Mouse (Mus musculus) left cerebral cortex, postnatal 10 days (tissue): Measurements from ENCODE around the gene Mest. TPM values are rescaled to one million over a fixed set of nuclear protein-coding genes. Genes with fewer than 3 reads are reported as not detected.

Experiments
- DNase-seq, 2 experiments: peaks; one replicate each; pipeline ENCODE4 v3.0.0; 2021 to 2022; ENCODE audit warnings: low spot score in 2 of 2, mixed read lengths in 1 of 2; ENCODE audit errors: extremely low spot score in 1 of 2
- intact Hi-C: fragments of 180-260 bp; cut with DNase I; formaldehyde crosslinking; loops from one replicate; pipeline ENCODE4 v1.15.1; 2025
- total RNA-seq, 2 experiments: library from RNA; stranded (reverse); gene quantifications; 2 replicates each; pipeline ENCODE4 v1.2.3; 2021

Gene Mest
- total RNA-seq, 2 experiments from 2014 or later: 102 to 105 TPM

DNA sequence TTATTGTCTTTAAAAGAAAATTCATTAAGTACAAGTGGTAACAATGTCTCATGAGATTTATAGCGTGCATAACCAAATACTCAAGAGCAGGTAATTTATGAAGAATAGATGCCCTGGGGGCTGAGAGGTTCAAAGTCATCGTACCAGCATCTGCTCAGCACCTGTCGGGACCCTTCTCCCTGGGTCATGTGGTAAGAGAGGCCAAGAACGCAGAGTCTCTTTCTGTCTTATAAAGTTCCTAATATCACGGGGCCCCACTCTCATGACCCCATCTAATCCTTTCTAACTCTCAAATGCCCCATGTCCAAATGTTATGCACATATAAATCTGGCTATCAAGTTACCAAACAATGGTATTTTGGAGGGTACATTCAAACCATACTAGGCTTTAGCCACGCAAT lies 20.5 kb upstream of the Mest start:
- intact Hi-C loops: no loop called here
- no peak for DNase-seq

GRCm38 (mm10) chr6:30703476-30703875 lies 19.9 kb upstream of the Mest start:
- no peak for DNase-seq
- intact Hi-C loops: no loop called here

DNA sequence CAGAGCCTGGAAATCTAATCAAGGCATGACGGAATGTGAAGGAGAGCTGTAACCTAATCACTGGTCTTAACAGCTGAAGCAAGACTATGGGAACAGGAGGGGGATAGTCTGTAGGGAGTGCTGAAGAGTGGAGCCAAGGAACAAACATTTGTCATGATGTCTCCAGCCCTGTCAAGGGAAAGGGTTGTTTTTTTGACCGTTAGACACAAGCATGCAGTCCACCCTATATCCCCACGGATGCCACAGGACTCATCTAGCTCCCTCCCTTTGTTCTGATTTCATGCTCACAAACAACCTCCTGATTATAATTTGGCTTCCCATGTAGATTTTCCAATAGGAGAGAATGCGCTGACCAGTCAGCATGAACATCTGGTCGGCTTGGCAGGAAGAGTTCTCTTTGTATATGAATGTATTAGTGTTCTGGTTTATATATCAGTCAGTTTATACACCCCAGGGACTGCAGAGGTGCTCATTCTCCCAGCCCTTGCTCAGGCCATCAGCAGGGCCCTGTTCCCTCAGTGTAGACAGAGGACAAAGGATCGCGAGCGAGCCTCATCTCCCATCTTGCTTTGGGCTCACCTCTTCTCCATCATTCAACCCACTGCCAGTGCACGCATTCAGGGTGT lies 19.3 kb upstream of the Mest start:
- intact Hi-C loops: no loop called here
- no peak for DNase-seq

DNA sequence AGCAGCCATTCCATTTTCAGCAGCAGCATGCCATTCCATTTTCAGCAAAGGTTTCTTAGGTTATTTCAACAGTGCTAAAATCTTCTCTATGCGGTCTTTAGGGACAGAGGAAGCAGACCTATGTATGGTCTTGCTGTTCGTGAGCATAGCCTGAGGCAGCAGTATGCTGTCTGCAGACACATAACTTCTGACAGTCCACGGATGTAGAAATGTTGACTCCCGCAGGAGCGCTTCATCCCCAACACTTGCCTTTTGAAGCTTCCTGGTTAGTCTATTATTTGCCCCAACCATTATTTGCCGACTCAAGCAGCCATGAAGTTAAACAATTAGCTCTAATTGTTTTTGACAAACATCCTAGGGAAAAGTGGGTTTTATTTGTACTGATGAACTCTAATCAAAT lies 14.2 kb upstream of the Mest start:
- intact Hi-C loops: no loop called here
- no peak for DNase-seq

- intact Hi-C loops: no loop called here
- no peak for DNase-seq
Measured at GRCm38 (mm10) chr6:30710371-30711364, 12.7 kb upstream of the Mest start.

GRCm38 (mm10) chr6:30711365-30711763 lies 12.0 kb upstream of the Mest start:
- intact Hi-C loops: no loop called here
- no peak for DNase-seq

- no peak for DNase-seq
- intact Hi-C loops: no loop called here
Measured at GRCm38 (mm10) chr6:30712484-30712883, 10.9 kb upstream of the Mest start.

GRCm38 (mm10) chr6:30713455-30713854 lies 9.9 kb upstream of the Mest start:
- intact Hi-C loops: no loop called here
- no peak for DNase-seq

- intact Hi-C loops: no loop called here
- no peak for DNase-seq
Measured at GRCm38 (mm10) chr6:30713896-30714295, 9.5 kb upstream of the Mest start.

DNA sequence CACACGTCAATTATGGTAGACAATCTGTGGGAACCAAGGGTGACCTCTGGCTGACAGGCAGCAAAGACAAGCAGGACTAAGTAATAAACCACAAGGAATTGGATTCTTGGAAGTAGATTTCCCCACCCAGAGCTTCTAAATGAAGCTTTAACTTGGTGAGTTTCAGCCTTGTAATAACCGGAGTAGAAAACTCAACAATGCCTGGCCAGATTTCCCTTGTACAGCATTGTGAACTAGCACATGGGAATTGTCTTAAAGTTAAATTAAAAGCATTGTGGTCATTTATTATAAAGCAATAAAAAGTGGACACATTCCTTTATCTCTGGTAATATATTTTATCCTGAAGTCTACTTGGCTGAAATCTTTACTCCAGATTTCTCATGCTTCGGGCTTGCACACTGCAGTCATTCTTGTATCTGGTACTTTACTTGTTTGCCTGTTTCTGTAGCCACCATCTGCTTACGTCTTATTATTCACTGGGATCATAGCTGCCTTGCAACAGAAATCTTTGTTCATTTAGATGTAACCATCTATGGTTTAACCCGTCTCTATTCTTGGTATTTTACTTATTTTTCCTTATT lies 8.4 kb upstream of the Mest start:
- intact Hi-C loops: no loop called here
- DNase-seq: no peak

DNA sequence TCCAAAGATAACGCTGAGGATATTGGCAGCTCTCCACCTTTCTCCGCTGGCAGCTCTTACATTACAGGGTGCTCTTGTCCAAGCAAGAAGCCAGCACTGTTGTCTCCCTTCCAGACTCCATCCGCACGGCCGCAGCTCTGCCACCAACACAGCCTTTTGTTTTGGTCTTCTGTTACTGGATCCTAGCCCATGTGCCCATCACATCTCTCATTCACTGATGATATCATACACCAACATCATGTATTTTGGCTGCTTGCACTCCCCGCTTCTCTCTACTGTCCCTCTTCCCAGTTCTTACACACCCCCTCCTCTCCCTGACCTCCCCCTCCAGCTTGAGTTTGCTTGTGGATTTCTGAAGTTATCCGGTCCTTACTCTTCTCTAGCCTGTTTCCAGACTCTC lies 6.6 kb upstream of the Mest start:
- intact Hi-C loops: no loop called here
- no peak for DNase-seq

DNA sequence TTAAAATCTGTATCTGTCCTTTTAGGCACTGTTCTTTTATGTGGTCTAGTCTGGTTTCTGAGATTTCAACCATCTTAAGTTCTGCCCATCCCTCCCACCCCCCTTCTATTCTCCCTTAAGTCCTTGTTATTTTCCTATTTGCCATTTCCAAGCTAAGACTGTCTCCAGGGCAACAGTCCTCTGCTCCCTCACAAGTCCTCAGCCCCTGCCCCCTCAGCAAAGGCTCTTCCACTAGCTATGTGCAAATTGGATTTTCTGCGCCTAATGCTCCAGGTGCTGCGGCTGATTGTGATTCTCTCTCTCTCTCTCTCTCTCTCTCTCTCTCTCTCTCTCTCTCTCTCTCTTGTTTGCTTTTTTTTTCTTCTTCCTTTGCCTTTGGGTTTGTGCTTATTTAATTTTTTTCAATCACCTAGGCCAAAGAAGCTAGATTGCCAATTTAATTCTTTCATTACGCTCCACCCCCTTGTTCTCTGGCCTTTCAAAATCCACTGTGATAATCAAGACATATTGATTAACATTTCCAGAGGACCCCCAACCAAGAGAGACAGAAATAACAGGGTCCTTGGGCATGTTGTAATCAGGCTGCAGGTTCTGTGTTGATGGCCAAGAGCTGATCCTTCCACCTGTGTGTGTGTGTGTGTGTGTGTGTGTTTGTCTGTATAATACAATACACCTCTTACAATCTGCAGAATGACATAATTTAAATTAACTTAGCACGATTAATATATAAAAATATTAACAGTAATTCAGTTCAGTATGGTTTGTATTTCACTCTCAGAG lies 772 bp upstream of the Mest start:
- intact Hi-C loops: no loop called here
- DNase-seq: no peak

DNA sequence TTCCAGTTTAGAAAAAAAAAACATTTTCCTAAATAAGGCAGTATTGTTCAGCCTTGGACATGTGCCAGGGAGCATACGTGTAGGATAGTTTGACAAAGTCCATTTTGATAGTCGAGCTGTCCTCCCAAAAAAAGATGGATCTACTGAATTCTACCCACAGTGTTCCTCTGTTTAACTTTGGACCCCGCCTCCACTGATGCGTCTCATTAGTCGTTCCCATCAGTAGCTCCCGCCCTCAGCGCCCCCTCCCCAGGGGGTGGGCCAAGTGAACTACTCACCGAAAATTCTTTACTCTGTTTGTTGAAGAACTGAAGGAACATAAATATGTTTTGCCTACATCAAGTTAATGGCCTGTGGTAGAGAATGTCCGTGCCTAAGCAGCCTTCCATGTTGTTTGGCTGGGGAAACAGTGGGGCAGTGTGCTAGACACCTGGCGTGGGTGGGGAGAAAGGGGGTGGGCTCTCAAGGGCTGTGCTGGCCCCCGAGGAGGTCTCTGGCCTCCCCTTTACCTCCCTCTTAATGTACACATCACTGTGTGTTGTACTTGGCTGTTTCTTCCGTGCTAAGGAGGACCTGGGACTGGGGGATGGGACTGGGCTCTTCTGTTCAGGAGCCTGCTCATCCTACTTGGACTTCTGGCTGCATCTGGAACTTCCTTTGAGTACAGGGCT lies 7.1 kb downstream of the Mest start:
- intact Hi-C loops: no loop called here
- no peak for DNase-seq

- intact Hi-C loops: no loop called here
- DNase-seq: no peak
Measured at GRCm38 (mm10) chr6:30732571-30733130, 9.3 kb downstream of the Mest start.

DNA sequence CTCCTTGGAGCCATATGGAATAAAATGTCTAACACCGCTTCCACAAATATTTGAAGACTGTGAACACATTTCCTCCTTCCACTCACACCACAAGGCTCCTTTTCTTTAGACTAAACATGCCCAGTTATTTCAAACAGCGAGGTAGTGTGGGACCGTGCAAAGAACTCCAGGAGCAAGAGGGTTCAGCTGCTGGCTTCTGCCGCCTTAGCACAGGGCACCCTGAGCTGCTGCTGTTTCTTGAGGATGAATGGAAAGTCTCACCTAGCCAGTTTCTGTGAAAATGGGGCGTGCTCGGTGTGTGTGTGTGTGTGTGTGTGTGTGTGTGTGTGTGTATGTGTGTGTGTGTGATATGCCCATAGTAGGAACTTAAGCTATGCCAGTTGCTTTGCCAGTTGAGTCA lies 11.1 kb downstream of the Mest start:
- DNase-seq: no peak
- intact Hi-C loops: no loop called here

DNA sequence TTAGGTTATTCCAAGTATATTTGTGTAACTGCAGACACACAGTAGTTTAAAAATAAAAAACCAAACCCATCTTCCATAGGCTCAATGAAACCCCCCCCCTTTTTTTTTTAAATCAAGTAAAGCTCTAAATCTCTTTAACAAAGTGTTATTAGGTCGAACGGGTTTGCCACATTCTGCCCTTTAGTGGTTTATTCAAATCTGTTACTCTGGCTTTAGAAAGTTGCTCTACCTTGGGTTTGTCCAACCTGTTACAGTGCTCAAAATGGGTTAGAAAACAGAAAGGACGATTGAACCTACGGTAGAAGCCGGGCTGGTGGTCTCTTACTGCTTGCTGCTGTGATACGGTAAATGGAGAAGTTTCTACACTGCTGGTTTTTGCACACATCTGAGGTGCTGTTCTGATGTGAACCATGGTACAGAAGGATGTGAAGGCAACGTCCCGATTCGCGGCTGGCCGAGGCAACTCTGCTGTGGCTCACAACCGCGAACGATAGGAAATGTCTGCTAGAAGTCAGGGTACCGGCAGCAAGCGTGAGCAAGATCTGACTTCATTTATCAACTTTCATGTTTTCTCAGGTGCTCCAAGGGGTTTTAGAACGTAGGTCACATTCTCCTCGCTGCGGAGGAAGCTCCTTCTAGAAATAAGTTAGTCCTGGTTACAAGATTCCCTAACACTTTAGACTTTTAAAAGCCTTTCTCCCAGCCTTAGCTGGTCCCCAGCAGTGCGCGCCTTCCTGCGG lies 11.8 kb downstream of the Mest start:
- intact Hi-C loops: no loop called here
- DNase-seq: no peak

GRCm38 (mm10) chr6:30735728-30736371 lies 12.5 kb downstream of the Mest start:
- intact Hi-C loops: no loop called here
- no peak for DNase-seq
